Mouse (Mus musculus): ENCODE measurements at regions not wholly inside any gene's neighbourhood (a gene's known extent, or its start where the extent isn't known, plus 50 kb on each side); places are given as distances from the start of the nearest gene placed in this dataset.

DNA sequence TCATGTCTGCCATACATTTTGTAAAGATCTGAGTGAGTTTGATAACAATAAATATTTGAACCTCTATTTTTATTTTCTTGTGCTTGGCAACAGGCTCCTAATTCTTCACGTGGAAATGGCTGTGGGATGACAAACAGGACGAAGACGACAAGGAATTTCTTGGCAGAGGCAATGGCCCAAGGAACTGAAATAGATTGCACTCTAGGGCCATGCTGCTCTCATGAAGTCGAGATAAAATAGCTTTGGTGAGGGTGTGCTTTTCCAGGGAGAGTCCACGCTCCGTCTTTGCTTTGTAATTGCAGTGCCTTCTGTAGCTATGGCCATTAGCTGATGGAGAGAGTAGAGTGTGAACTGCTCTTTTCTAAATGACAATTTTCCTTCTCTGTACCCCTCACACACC, 50.9 kb upstream of the 1810046K07Rik start:
- DNase-seq (ENCODE audit: low spot score in 2 of 2) = no peak

DNA sequence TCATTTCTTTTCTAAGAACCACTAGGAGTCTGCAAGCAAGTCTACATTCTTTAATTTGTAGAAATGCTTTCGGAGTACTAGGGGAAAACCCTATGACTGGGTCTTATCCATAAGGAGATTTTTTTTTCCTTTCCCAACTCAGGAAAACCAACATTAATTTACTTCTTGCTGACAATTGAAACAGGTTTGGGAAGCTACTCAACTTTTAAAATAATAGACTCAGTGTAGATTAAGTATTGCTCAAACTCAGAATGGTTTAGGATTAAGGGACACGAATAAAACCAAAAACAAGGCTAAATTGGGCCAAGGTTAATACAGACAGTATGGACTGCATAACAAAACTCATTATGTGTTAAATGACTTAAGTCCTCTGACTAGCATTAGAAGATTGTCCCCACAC, 65.2 kb upstream of the 1810046K07Rik start:
- no peak for DNase-seq (ENCODE audit: low spot score in 2 of 2)

DNA sequence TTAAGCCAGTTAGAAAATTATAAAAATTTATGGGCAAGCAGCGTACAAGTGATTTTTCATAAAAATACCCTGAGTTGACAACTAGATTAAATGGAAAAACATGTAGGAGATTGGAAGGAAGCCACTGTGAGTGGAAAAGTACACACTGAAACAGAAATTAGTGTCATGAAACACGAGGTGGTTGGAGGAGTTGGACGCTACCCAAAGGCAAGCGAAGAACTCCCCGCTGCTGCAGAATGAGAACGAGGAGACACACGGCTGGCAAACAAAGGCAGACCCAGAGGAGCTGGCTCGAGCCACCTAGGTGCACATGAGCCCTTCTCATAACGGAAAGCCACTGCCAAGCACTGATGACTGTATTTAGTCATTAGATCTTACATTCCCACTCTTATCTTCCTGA, 65.7 kb upstream of the 1810046K07Rik start:
- DNase-seq (ENCODE audit: low spot score in 2 of 2) = peak; percentile 20 to 38

GRCm38 (mm10) chr9:51396801-51397200, 68.1 kb upstream of the 1810046K07Rik start:
- no peak for DNase-seq (ENCODE audit: low spot score in 2 of 2)

DNA sequence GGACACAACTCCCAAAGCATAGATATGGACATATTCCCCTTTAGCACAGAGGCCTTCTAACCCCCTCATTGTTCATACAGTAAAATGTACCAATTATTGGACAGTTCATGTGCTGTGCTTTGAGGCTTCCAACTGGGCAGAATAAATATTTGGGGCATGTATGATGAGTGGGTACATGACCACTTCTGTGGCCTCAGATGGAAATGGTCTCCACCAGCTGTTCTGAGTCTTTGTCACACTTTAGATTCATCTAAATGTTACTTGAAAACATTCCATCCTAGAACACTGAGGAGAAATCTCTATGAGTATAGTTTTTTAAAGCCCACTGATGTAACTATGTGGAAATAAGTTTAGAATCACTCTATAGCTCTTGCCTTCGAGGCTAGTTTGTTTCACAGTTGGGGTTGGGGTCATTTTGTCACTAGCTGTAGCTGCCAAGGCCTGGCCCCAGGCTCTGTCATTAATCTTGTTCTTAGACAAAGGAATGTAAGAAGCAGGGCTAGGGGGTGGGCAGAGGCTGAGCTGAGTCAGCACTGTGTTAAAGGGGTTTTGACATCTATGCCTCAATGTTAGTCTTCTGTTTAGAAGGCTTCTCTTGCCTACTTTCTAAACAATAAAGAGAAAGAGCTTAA, 69.0 kb upstream of the 1810046K07Rik start:
- DNase-seq (ENCODE audit: low spot score in 2 of 2) = no peak

DNA sequence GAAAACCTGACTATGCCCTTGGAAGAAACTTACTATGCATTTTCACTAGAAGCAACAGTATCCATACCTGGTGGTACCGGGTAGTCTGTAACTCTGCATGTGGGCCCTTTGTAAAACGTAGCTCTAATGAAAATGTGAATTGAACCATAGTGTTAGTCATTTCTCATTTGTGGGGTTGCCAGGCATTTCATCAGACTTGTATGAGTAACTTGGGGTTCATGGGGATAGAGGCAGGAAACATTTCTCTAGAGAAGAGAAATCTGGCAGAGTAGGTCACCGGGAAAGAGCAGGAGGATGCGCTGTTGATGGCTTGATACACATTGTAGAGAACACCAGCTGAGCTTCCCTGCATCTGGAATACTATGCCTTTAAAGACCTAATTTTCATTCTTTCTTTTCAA, 70.2 kb upstream of the 1810046K07Rik start:
- DNase-seq (ENCODE audit: low spot score in 2 of 2) = no peak

- no peak for DNase-seq (ENCODE audit: low spot score in 2 of 2)
These were observed 70.6 kb upstream of the 1810046K07Rik start for GRCm38 (mm10) chr9:51399356-51399755.

GRCm38 (mm10) chr9:51401779-51402178, 73.1 kb upstream of the 1810046K07Rik start:
- DNase-seq (ENCODE audit: low spot score in 2 of 2) = no peak

DNA sequence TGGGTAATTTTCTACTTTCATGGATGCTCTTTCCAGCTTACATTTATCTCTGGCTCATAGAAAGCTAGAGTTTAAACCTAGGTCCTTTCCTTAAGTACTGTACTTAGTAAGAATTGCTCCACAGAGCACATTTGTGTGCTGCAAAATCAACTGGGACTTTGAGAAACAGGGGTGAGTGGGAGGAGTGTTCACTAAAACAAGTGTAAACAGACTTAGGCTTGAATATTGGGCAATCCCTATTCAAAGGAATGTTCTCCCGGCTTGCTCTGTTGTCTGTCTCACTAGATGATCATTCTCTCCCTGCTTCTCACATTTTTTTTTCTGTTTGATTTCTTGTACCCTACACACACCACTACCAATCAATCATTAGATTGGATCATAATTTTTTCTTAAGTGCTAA, 79.3 kb upstream of the 1810046K07Rik start:
- no peak for DNase-seq (ENCODE audit: low spot score in 2 of 2)

DNA sequence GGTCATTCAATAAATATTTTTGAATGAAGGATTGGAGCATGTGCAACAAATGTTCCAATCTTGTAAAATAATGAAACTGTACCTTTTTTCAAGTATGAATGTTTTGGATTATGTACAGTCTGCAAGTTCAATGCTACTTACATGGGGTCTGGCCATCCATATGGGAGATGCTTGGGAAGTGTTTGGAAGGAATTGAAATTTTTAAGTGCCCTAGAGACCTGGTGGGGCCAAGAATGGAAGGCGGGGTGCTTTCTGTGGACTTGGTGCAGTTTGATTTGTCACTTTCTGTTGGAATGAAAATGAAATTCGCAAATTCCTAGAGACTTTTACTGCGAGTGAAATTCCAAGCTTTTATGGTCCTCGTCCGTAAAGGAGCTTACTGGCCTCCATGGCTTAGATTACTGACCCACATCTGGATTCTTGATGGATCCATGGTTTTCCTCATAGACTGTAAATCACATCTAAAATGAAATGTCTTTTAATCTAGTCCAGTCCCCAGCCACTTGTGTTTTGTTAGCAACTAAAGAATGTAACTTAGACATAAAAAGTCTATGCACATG, 90.3 kb upstream of the 1810046K07Rik start:
- no peak for DNase-seq (ENCODE audit: low spot score in 2 of 2)

GRCm38 (mm10) chr9:51422553-51422952, 93.8 kb upstream of the 1810046K07Rik start:
- peak in 1 of 2 experiments; percentile 24 for DNase-seq (ENCODE audit: low spot score in 2 of 2)

- DNase-seq (ENCODE audit: low spot score in 2 of 2) = peak in 1 of 2 experiments; percentile 77
These were observed 94.6 kb upstream of the 1810046K07Rik start for GRCm38 (mm10) chr9:51423341-51423740.

DNA sequence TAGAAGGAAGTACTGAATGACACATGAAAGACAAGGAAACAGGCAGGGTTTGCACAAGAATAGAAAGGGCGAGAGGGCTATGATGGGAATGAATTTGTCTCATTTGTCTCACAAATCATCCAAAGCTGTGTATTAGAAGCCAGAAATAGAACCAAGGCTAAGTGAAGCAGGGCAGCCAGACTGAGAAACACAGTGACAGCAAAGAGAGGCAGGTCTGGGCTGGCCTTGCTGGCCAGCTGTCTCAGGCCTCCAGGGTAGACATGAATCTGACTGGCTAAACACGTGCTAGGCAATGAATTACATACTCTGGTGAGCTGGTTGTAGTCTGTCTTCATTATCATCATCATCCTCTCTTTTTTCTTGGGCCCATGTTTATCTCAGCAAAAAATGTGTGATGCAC, 101.7 kb upstream of the 1810046K07Rik start:
- no peak for DNase-seq (ENCODE audit: low spot score in 2 of 2)

GRCm38 (mm10) chr9:51437130-51437529, 108.4 kb upstream of the 1810046K07Rik start:
- DNase-seq (ENCODE audit: low spot score in 2 of 2) = no peak

- peak in 1 of 2 experiments; percentile 73 for DNase-seq (ENCODE audit: low spot score in 2 of 2)
These were observed 113.2 kb upstream of the 1810046K07Rik start for GRCm38 (mm10) chr9:51441773-51442381.

- DNase-seq (ENCODE audit: low spot score in 2 of 2) = no peak
These were observed 127.0 kb upstream of the 1810046K07Rik start for GRCm38 (mm10) chr9:51455690-51456089.

GRCm38 (mm10) chr9:51462463-51463024, 133.8 kb upstream of the 1810046K07Rik start:
- DNase-seq (ENCODE audit: low spot score in 2 of 2) = no peak

DNA sequence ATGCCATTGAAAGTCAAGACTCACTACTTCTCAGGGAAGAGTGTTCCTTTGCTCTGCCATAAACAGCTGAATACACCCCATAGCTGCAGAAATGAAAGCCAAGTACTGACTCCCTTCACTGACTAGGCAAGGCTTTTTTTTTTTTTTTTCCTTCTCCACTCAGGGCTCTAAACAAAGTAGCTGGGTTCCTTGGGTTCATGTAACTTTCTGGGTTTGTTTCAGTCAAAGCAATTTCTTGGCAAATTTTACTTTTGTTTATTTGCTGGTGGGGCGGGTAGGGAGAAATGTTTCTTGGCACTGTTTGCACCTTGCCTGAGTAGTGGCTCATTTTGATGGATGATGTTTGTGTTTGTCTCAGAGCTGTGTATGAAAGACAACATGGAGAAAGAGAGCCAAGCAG, 141.3 kb upstream of the 1810046K07Rik start:
- no peak for DNase-seq (ENCODE audit: low spot score in 2 of 2)

GRCm38 (mm10) chr9:51476511-51477056, 147.9 kb upstream of the 1810046K07Rik start:
- DNase-seq (ENCODE audit: low spot score in 2 of 2) = no peak

GRCm38 (mm10) chr9:51487840-51488239, 159.1 kb upstream of the 1810046K07Rik start:
- DNase-seq (ENCODE audit: low spot score in 2 of 2) = no peak

- no peak for DNase-seq (ENCODE audit: low spot score in 2 of 2)
These were observed 178.7 kb upstream of the 1810046K07Rik start for GRCm38 (mm10) chr9:51507265-51507913.

- DNase-seq (ENCODE audit: low spot score in 2 of 2) = peak in 1 of 2 experiments; percentile 59
These were observed 188.9 kb upstream of the 1810046K07Rik start for GRCm38 (mm10) chr9:51517643-51518042.
